ENCODE assay signal across 8 mouse cellular contexts in genomic region chr19:12011560-12012556, GRCm38 (mm10). TPM values are rescaled to one million over a fixed set of nuclear protein-coding genes. Genes with fewer than 3 reads are reported as not detected.
DNase-seq lines count a peak whose midpoint lies in the region; ATAC-seq lines count a peak whose summit lies in the region.

No protein-coding gene starts in this region.

- ATAC-seq in megakaryocyte, adult 5-6 weeks (ENCODE audit: poor library complexity, severe bottlenecking), result peak; percentile 48

- DNase-seq in adrenal gland, adult (ENCODE audit: inconsistent age in 2 of 2, low spot score in 1 of 2), result peak; percentile 91 to 98
- DNase-seq in embryo, embryonic 10 days (ENCODE audit: low spot score), result peak; percentile 93
- peak; percentile 87 for DNase-seq in gastrocnemius, postnatal 10 days
- peak; percentile 95 for DNase-seq in induced T-regulatory cell, adult 2 months (ENCODE audit: low read depth)
- peak; percentile 79 to 94 for DNase-seq in left cerebral cortex, adult 8-10 months (ENCODE audit: low spot score in 2 of 2)
- peak; percentile 86 for DNase-seq in right cerebral cortex, adult 18-20 months
- peak; percentile 82 for DNase-seq in urinary bladder, adult 2 months (ENCODE audit: low spot score)

RNA-seq across cellular contexts. Expression of gene Olfr1423, which starts 29.3 kb away (rescaled TPM):
- not detected for total RNA-seq in gastrocnemius, postnatal 10 days (2021)
- not detected for total RNA-seq in left cerebral cortex, adult 8-10 months (2022)
- 0.02 TPM in 1 of 2 replicates, not detected in the other for total RNA-seq in megakaryocyte, adult 5-6 weeks (2015)
- not detected in 2 replicates for total RNA-seq in megakaryocyte, adult 5-6 weeks (2017)
- polyA plus RNA-seq in urinary bladder, adult 2 months (2012; rRNA removed), result not detected in 2 replicates

RNA-seq across cellular contexts. Expression of gene Osbp, which starts 46.1 kb away (rescaled TPM):
- total RNA-seq in gastrocnemius, postnatal 10 days (2021), result 10 to 100 TPM; 77.5 to 77.9 TPM
- total RNA-seq in left cerebral cortex, adult 8-10 months (2022), result 10 to 100 TPM; 56.8 to 62.7 (median 59.6) TPM
- 35.0 and 36.9 TPM in 2 replicates for total RNA-seq in megakaryocyte, adult 5-6 weeks (2015)
- 42.6 and 43.3 TPM in 2 replicates for total RNA-seq in megakaryocyte, adult 5-6 weeks (2017)
- 33.2 and 35.0 TPM in 2 replicates for polyA plus RNA-seq in urinary bladder, adult 2 months (2012; rRNA removed)

RNA-seq across cellular contexts. Expression of gene Olfr1424, which starts 50.6 kb away (rescaled TPM):
- not detected for total RNA-seq in gastrocnemius, postnatal 10 days (2021)
- not detected for total RNA-seq in left cerebral cortex, adult 8-10 months (2022)
- not detected in 2 replicates for total RNA-seq in megakaryocyte, adult 5-6 weeks (2015)
- not detected in 2 replicates for total RNA-seq in megakaryocyte, adult 5-6 weeks (2017)
- polyA plus RNA-seq in urinary bladder, adult 2 months (2012; rRNA removed), result not detected in 2 replicates

Comparison
In these comparisons a context has a peak if more than half of its experiments do, and no peak if none do; other contexts are left out.
1. Peak in every context shown above with its lines: DNase-seq and ATAC-seq.